Mouse (Mus musculus) midbrain, embryonic 13.5 days (tissue): ENCODE data around the gene Zfp790. TPM values are rescaled to one million over a fixed set of nuclear protein-coding genes. Genes with fewer than 3 reads are reported as not detected.
"Not testable (repeated sequence)": the region's sequence is repeated elsewhere in the genome, so short reads cannot be mapped to it uniquely, and the experiment has no call there.

Experiments
- ATAC-seq: fragments of 200-750 bp; cut with Nextera tagmentation; 2 replicates; pipeline ENCODE4 v1.8.0; 2017; ENCODE audit warnings: mild to moderate bottlenecking, moderate TSS enrichment, moderate library complexity
- H3K27ac ChIP-seq: fragments of 300-500 bp; sonication (generic); 2 replicates; pipeline ENCODE4 v1.5.1; 2015; ENCODE audit warnings: inconsistent platforms, mild to moderate bottlenecking, moderate library complexity
- H3K27me3 ChIP-seq: fragments of 300-500 bp; sonication (generic); 2 replicates; pipeline ENCODE4 v1.6.1; 2015; ENCODE audit warnings: mild to moderate bottlenecking, inconsistent platforms
- H3K36me3 ChIP-seq: fragments of 300-500 bp; sonication (generic); 2 replicates; pipeline ENCODE4 v1.6.1; 2015; ENCODE audit warnings: mild to moderate bottlenecking, inconsistent platforms
- H3K4me1 ChIP-seq: fragments of 300-500 bp; sonication (generic); replicated peaks from 2 replicates; pipeline ENCODE4 v1.6.1; 2015; ENCODE audit warnings: inconsistent platforms
- H3K4me2 ChIP-seq: fragments of 300-500 bp; sonication (generic); replicated peaks from 2 replicates; pipeline ENCODE4 v1.6.1; 2015; ENCODE audit warnings: moderate library complexity, mild to moderate bottlenecking, inconsistent platforms
- H3K4me3 ChIP-seq: fragments of 300-500 bp; sonication (generic); replicated peaks from 2 replicates; pipeline ENCODE4 v1.5.1; 2015; ENCODE audit warnings: mild to moderate bottlenecking, inconsistent platforms
- H3K9ac ChIP-seq: fragments of 300-500 bp; sonication (generic); replicated peaks from 2 replicates; pipeline ENCODE4 v1.6.1; 2015; ENCODE audit warnings: mild to moderate bottlenecking, inconsistent platforms
- H3K9me3 ChIP-seq: fragments of 300-500 bp; sonication (generic); 2 replicates; pipeline ENCODE4 v1.6.1; 2016; ENCODE audit warnings: mild to moderate bottlenecking, inconsistent platforms
- WGBS: fragments of 180-500 bp; shearing (Covaris S2); methylation state at CpG from one replicate; pipeline ENCODE4 v1.1.7; 2015; 5-methylcytosine and 5-hydroxymethylcytosine counted together
- microRNA counts: library from miRNA; unstranded; fragments of <30 nt; microRNA quantifications from one replicate; lab custom pipeline; 2016
- microRNA-seq: library from miRNA; unstranded; fragments of <30 nt; microRNA quantifications from one replicate; pipeline ENCODE4, GENCODE M21; 2016
- polyA plus RNA-seq: library from polyadenylated mRNA; unstranded; fragments of >200 nt; fragmentation: Nextera tagmentation; extraction: Ambion mirVana; gene quantifications from 2 replicates; pipeline ENCODE4 v1.2.1, GENCODE M21; 2015

The Zfp790 gene
- polyA plus RNA-seq, 1 experiment from 2014 or later: 29.7 TPM

DNA sequence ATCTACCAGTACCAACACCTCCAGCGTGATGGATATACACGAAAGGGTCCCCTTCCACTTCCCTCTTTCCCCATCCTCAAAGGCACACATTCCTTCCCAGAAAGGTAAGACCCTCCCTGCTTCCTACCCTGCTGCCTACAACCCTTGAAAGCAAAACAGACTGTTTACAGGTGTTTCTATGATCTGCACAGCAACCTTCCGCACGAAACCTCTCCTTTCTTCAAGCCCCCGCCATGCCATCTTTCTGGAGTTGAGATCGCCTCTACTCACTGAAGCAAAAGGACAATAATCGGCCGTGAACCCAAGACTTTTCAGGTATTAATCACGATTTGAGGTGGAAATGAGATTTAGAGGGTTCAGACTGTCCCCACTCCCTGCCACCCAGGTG lies 36.9 kb downstream of the Zfp790 start:
- Histone ChIP-seq H3K4me1 (peaks cover 9% of the 10 kb centered on the region), H3K9me3 (no peaks in the 10 kb centered on the region), H3K36me3 (peaks cover 27% of the 10 kb centered on the region), H3K4me2 (peak overlapping the region; percentile 70), H3K9ac (peak overlapping the region; percentile 77), H3K27ac (peak overlapping the region; percentile 66; the same call in 1 of the 2 replicates), H3K27me3 (no peaks in the 10 kb centered on the region), H3K4me3 (peak overlapping the region; percentile 64)
- ATAC-seq: no peak
- WGBS: 64% methylated on average over 9 of the region's 9 CpGs

DNA sequence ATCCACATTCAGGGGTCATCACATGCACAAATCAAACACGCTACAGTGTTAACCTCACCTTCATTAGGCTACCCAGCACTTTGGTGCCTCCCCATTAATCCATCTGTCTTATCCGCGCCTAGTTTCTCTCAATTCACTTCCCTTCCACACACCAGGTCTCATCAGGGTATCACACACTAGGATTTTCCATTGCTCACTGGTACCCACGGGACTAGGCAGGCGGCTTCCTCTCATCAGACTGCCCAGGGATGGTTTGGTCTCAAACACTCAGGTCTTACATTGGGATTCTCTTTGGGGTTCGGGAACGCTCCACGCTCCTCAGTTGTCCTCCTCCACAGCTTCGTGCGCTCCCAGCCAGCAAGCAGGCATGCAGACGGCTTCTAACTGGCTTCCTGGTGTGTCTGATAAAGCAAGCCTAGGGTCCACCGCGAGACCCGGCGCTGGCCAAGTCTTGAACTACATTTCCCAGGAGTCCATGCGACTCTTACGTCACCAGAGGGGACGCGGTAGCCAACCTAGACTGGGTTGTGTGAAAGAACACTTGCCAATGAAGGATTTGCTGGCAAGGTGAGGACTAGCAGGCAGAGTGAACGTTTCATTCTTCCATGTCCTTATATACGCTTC lies 37.4 kb downstream of the Zfp790 start, which contains the start of gene Zfp940:
Gene Zfp940 (minus strand): TSS at position 451 of the 624 bp plus-strand sequence.
- Histone ChIP-seq H3K9ac (peak within 1 kb of the TSS; percentile 77), H3K4me3 (peak within 1 kb of the TSS; percentile 64), H3K36me3 (peaks cover 25% of the 10 kb centered on the region), H3K27me3 (no peaks in the 10 kb centered on the region), H3K9me3 (no peaks in the 10 kb centered on the region), H3K27ac (peak within 1 kb of the TSS; percentile 66), H3K4me1 (peaks cover 9% of the 10 kb centered on the region), H3K4me2 (peak within 1 kb of the TSS; percentile 70)
- peak; percentile 99 for ATAC-seq
- WGBS: 1% methylated on average over 21 of the region's 21 CpGs

DNA sequence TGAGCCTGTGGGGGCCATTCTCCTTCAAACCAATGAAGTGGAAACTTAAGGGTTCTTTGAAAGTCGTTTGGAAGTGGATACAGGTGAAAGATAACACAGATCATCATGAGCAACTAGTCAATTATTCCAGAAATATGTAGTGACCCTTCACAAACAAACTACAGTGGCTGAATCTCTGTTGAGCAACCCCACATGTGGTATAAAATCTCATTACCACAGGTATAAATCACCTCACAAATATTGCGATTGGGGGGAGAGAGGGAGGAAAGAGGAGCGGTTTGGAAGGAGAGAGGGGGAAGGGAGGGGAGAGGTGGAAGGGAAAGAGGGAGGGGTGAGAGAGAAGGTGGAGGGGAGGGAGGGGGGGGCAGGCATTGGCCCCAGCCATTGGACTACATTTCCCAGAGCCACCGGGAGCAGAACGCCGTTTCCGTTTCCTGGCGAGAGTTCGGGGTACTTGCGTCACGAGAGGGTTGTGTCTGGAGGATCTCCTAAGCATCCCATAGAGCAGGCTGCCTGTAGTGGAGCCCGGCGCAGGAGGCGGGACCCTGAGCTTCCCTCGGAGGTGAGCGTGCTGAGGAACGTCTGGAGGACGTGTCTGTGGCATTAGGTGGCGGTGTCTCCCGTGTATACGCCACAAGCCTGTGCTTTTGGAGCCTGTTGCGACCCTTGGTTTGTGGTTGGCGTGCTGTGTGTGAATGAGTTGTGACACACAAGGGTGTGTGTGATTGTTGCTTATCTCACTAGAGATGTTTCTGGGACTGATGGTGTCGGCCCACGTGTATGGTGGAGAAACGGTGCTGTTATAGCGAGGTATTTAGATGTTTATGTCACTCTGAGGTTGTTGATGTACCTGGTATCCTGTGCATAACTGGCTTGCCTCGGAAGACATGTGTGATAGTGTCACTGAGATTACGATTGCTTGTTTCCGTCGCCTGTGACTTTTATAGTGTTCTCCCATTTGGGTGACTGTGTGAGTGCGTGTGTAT lies 43.9 kb downstream of the Zfp790 start, which contains the start of gene Zfp420:
Gene Zfp420 (plus strand): TSS at position 448 of the 986 bp plus-strand sequence.
- H3K4me1 ChIP-seq: peaks cover 9% of the 10 kb centered on the region
- peak within 1 kb of the TSS; percentile 77 for H3K27ac ChIP-seq
- peak within 1 kb of the TSS; percentile 78 for H3K9ac ChIP-seq
- H3K36me3 ChIP-seq: peaks cover 5% of the 10 kb centered on the region
- H3K4me3 ChIP-seq: peak within 1 kb of the TSS; percentile 71
- 8% methylated on average over 32 of the region's 32 CpGs for WGBS
- H3K9me3 ChIP-seq: no peaks in the 10 kb centered on the region
- peak within 1 kb of the TSS; percentile 76 for H3K4me2 ChIP-seq
- H3K27me3 ChIP-seq: no peaks in the 10 kb centered on the region
- ATAC-seq: peak; percentile 99

DNA sequence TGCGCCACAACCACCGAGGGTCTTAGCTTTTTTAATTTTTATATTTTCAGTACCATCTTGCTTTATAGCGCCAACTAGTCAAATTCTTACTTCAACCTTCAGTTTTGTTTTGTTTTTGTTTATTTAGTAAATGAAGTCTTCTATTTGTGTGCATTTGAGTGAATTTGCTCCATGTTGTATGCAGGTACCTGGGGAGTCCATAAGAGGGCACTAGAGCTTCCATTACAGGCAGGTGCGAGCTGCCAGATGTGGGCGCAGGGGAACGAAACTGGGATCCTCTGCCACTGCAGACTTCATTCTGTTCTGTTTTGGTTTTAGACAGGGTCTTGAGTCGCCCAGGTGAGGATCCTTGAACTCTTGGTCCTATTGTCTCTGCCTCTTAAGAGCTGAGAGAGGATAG lies 45.7 kb downstream of the Zfp790 start:
- 88% methylated on average over 7 of the region's 7 CpGs for WGBS
- H3K27me3 ChIP-seq: no peaks in the 10 kb centered on the region
- H3K36me3 ChIP-seq: peaks cover 5% of the 10 kb centered on the region
- H3K27ac ChIP-seq: no peak overlapping the region
- H3K4me1 ChIP-seq: peaks cover 9% of the 10 kb centered on the region
- H3K4me3 ChIP-seq: no peak overlapping the region
- H3K9ac ChIP-seq: no peak overlapping the region
- ATAC-seq: no peak
- H3K9me3 ChIP-seq: no peaks in the 10 kb centered on the region
- no peak overlapping the region for H3K4me2 ChIP-seq

DNA sequence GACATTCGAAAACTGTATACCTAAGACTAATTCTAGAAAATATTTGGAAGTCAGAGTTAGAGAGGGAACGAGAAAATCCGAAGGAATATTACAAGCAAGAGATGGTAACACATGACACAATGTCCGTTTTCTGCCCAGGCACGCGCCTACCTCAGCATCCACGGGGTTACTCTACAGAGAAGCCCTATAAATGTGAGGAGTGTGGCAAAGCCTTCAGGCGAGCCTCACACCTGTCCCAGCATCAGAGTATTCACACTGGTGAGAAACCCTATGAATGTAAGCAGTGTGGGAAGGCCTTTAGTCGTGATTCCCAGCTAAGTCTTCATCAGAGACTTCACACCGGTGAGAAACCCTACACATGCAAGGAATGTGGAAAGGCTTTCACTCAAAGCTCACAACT lies 58.3 kb downstream of the Zfp790 start:
- Histone ChIP-seq H3K4me1 (no peaks in the 10 kb centered on the region), H3K9ac (no peak overlapping the region), H3K27ac (no peak overlapping the region), H3K36me3 (peaks cover 59% of the 10 kb centered on the region), H3K9me3 (peaks cover 48% of the 10 kb centered on the region), H3K4me3 (no peak overlapping the region), H3K27me3 (no peaks in the 10 kb centered on the region), H3K4me2 (no peak overlapping the region)
- WGBS: 95% methylated on average over 10 of the region's 10 CpGs
- no peak for ATAC-seq

DNA sequence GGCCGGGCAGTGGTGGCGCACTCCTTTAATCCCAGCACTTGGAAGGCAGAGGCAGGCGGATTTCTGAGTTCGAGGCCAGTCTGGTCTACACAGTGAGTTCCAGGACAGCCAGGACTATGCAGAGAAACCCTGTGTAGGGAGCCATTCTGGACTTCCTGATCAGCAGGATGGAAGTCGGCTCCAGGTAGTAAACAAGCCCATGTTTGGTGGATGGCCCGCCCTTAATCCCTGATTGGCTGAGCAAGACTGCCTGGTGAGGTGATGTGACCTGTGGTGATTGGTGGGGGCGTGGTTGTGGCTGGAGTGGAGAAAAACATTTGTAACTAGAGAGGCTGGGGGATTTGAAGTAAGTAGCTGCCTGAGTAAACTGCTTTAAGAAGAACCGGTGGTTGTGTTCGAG lies 61.6 kb downstream of the Zfp790 start:
- H3K36me3 ChIP-seq: peaks cover 52% of the 10 kb centered on the region
- WGBS: 93% methylated on average over 9 of the region's 9 CpGs
- ATAC-seq, H3K4me1 ChIP-seq, H3K27me3 ChIP-seq, H3K27ac ChIP-seq, H3K4me3 ChIP-seq, H3K4me2 ChIP-seq, H3K9ac ChIP-seq: not testable (repeated sequence)
- peaks cover 33% of the 10 kb centered on the region for H3K9me3 ChIP-seq

DNA sequence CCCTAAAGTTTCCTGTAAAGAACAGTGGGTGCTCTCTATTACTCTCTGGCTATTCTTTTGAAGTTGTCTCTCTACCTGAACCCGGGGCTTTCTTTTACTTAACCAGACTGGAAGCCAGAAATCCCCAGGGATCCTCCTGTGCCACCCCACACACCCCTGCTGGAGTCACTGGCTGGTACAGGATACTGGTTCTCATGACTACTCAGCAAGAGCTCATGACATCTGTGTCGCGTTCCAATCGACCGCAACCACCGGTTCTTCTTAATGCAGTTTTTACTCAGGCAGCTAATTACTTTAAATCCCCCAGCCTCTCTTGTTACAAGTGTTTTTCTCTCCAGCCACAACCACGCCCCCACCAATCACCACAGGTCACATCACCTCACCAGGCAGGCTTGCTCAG lies 64.1 kb downstream of the Zfp790 start:
- no peak overlapping the region for H3K4me2 ChIP-seq
- no peaks in the 10 kb centered on the region for H3K27me3 ChIP-seq
- no peak overlapping the region for H3K4me3 ChIP-seq
- ATAC-seq: no peak
- H3K9ac ChIP-seq: no peak overlapping the region
- H3K9me3 ChIP-seq: peaks cover 22% of the 10 kb centered on the region
- H3K4me1 ChIP-seq: no peaks in the 10 kb centered on the region
- no peak overlapping the region for H3K27ac ChIP-seq
- WGBS: 83% methylated on average over 7 of the region's 7 CpGs
- H3K36me3 ChIP-seq: peaks cover 35% of the 10 kb centered on the region

MicroRNAs encoded within 50 kb of the gene (microRNA counts, 519-probe panel; counts per million panel counts)
- 110 counts per million, percentile 56 among the panel's probes with 10 or more counts for microRNA mmu-miR-1964 (lab: Ali Mortazavi, UCI)

Small RNA genes within 50 kb of the gene (microRNA-seq; reads per million reads assigned to microRNA genes)
- gene Mir1964: 3.1 reads per million, percentile 11 among the genes with 10 or more reads in this experiment

Other genes starting within 250 kb of the Zfp790 start
- 0.32 and 0.59 TPM in 2 replicates for gene Catsperg2, start 89.1 kb upstream of the Zfp790 start, polyA plus RNA-seq
- 17.7 and 19.0 TPM in 2 replicates for gene Zfp84, start 47.6 kb upstream of the Zfp790 start, polyA plus RNA-seq
- gene Zfp30, start 32.1 kb upstream of the Zfp790 start, polyA plus RNA-seq: 14.2 and 14.9 TPM in 2 replicates
- gene Zfp940, start 37.6 kb downstream of the Zfp790 start, polyA plus RNA-seq: 12.8 and 14.4 TPM in 2 replicates
- gene Zfp420, start 43.9 kb downstream of the Zfp790 start, polyA plus RNA-seq: 18.3 and 19.9 TPM in 2 replicates
- gene Zfp27, start 90.5 kb downstream of the Zfp790 start, polyA plus RNA-seq: 14.8 and 15.6 TPM in 2 replicates
- 8.7 and 8.9 TPM in 2 replicates for gene Zfp383, start 92.1 kb downstream of the Zfp790 start, polyA plus RNA-seq
- gene Zfp74, start 138.0 kb downstream of the Zfp790 start, polyA plus RNA-seq: 19.9 and 20.5 TPM in 2 replicates
- gene Zfp568, start 167.8 kb downstream of the Zfp790 start, polyA plus RNA-seq: 6.8 and 7.7 TPM in 2 replicates
- gene Zfp14, start 235.3 kb downstream of the Zfp790 start, polyA plus RNA-seq: 10.4 and 12.5 TPM in 2 replicates